Mouse (Mus musculus): Measurements from ENCODE around the gene Zfp977. TPM values are rescaled to one million over a fixed set of nuclear protein-coding genes. Genes with fewer than 3 reads are reported as not detected.
"Not testable (repeated sequence)": the region's sequence is repeated elsewhere in the genome, so short reads cannot be mapped to it uniquely, and the experiment has no call there.

The Zfp977 gene
- 1.1 and 1.6 TPM in 2 replicates for total RNA-seq (2021)
- long read RNA-seq, partial matches to known transcripts: 0 of 1 reads
- long read RNA-seq, other reads (novel, unspliced or antisense): 0 of 1 reads

- DNase-seq: not testable (repeated sequence)
Measured at GRCm38 (mm10) chr7:42592413-42592812, at the start of gene Zfp977. Gene Zfp977 (minus strand): TSS chr7:42592547.

GRCm38 (mm10) chr7:42631031-42631430 lies 38.7 kb upstream of the Zfp977 start:
- not testable (repeated sequence) for DNase-seq

DNA sequence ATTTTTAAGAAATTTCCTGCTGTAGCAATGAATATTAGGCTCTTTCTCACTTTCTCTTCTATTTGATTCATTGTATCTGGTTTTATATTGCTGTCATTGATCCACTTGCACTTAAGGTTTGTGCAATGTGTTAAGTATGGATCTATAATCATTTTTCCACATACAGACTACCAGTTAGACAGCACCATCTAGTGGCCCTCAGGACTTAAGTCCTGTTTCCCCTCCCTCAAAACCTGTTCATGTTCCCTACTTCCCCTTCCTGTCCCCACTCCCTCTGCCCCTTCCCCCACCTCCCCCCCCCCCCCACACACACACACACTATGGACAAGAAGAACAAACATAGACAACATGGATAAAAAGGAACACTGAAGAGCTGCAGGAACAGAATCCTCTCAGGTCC lies 3.3 kb upstream of the Zfp977 start:
- DNase-seq: not testable (repeated sequence)

- DNase-seq: not testable (repeated sequence)
Measured at GRCm38 (mm10) chr7:42591311-42591710, 1.0 kb downstream of the Zfp977 start.

DNA sequence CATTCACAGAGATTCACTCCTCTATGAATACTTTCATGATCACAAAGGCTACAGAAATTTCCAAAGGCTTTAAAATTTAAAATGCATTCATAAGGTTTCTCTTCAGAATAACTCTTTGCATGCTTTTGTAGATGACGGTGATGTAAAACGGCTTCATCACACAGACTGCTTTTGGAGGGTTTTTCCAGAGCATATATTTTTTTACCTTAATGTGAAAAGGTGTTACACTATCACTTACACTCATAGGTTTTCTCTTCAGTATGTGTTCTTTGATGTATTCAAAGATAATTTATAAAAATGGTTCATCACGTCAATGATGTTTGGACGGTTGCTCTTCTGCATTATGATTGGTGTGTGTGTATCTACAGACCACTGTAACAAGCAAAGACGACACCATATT lies 13.9 kb downstream of the Zfp977 start, which contains the start of gene Gm21028:
Gene Gm21028, minus strand, starts transcription at position 101 of the 400 bp plus-strand sequence.
- DNase-seq: no peak

DNA sequence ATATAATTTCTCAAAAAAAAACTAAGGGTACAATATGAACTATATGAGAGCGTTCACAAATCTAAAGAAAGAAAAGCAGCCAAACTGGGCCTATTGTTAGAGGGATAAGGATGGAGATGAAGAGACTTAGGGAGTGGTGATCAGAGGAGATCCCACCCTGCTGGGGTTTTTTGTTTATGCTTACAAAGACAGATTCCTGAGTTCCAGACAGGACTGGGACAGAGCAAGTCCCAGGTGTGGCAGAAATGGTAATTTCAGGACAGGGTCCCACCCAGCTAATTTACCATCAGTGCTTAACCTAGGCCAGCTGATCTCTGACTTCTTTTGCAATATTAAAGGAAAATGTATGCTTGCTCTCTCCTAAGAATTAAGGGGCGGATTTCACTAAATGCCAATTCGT lies 40.6 kb downstream of the Zfp977 start:
- DNase-seq: no peak

Small RNAs within 50 kb of the gene (microRNA-seq; reads per million reads assigned to microRNA genes)
- gene Gm24938: 0 reads per million in 2 experiments

Other genes starting within 250 kb of the Zfp977 start
- gene 4933421I07Rik, start 144.4 kb downstream of the Zfp977 start, total RNA-seq (2021): not detected in 2 replicates
- 14.1 and 16.8 TPM in 2 replicates for gene Zfp141, start 86.8 kb downstream of the Zfp977 start, total RNA-seq (2021)
- gene Gm21028, start 14.0 kb downstream of the Zfp977 start, total RNA-seq (2021): not detected in 2 replicates
- gene Zfp976, start 50.0 kb upstream of the Zfp977 start, total RNA-seq (2021): 6.4 and 7.0 TPM in 2 replicates
- 6.6 and 7.4 TPM in 2 replicates for gene Zfp975, start 100.2 kb upstream of the Zfp977 start, total RNA-seq (2021)
- 0.24 TPM in 1 of 2 replicates, not detected in the other for gene Gm17067, start 134.5 kb upstream of the Zfp977 start, total RNA-seq (2021)
- not detected in 2 replicates for gene Vmn2r62, start 201.0 kb upstream of the Zfp977 start, total RNA-seq (2021)

All from adrenal gland, postnatal 25 days (tissue).